Mouse (Mus musculus): ENCODE measurements around the gene Nub1.

DNA sequence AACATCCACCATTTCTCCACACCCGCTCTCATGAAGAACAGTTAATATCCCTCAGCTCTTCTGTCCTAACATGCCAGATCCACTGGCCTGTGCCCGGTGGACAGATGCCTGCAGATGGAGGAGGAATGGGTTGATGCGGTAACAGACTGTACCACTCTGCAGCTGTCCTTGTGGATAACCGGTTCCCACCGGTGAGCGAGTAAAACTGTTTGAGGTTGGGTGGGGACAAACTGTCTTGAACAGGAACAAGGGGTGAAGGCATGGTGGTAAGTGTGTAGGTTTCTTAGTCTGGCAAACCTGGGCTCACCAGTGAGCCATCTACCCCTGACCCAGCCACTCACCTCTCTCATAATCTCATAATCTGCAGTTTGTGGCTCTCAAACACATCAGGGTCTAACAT lies 34.0 kb upstream of the Nub1 start:
- TF ChIP-seq CTCF (IDR thresholded peaks at IDR 0.05; ENCODE audit: low read depth, low read length) (no peak), GATA2 (IDR thresholded peaks at IDR 0.05; ENCODE audit: borderline replicate concordance, low read depth, low read length) (no peak), TAL1 (conservative IDR thresholded peaks at IDR 0.05; ENCODE audit: low read depth, low read length) (no peak), GATA1 (IDR thresholded peaks at IDR 0.05; ENCODE audit: borderline replicate concordance, low read length) (no peak)

Measured in G1E (cell line).